Mouse (Mus musculus) brain, embryonic 14.5 days (tissue): ENCODE measurements around the gene Tmem198.

Experiments used
- CTCF ChIP-seq: fragments of 200-500 bp; IDR thresholded peaks from 2 replicates; pipeline ENCODE4 v1.5.1; 2012; ENCODE audit warnings: inconsistent platforms, mild to moderate bottlenecking, moderate library complexity, borderline replicate concordance; ENCODE audit not compliant: insufficient read depth, insufficient read length; ENCODE audit errors: extremely low read depth
- POLR2A ChIP-seq: fragments of 200-500 bp; IDR thresholded peaks from 2 replicates; pipeline ENCODE4 v1.6.1; 2012; ENCODE audit warnings: mild to moderate bottlenecking, inconsistent platforms, borderline replicate concordance; ENCODE audit not compliant: poor library complexity, insufficient read depth, insufficient read length, severe bottlenecking; ENCODE audit errors: extremely low read depth

DNA sequence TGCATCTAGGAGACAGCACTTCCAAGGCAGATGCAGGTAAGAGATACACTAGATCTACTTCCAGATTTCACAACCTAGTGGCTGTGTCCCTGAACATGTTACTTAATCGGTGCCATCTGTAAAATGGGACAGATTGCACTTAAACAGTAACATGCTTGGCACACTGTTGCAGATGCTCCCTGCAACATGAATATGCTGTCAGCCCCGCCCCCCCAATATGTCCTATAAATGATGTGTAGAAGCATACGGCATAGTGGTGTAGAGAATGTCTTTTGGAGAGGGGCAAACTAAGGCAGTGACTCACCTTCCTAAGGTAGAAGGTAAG lies 1.4 kb upstream of the Tmem198 start:
- no peak for TF ChIP-seq CTCF
- TF ChIP-seq POLR2A = no peak
